Mouse (Mus musculus) heart, adult 8-10 months (tissue): Measurements from ENCODE around the gene Qars. TPM values are rescaled to one million over a fixed set of nuclear protein-coding genes. Genes with fewer than 3 reads are reported as not detected.

Experiments used
- DNase-seq: peaks from one replicate; pipeline ENCODE4 v3.0.0; 2022; ENCODE audit warnings: low spot score
- total RNA-seq, 4 experiments: library from RNA; stranded (reverse); gene quantifications; 2 replicates each; pipeline ENCODE4 v1.2.4; 2022

Gene Qars
- total RNA-seq, 4 experiments from 2014 or later, result 76.7 to 84.2 (median 80.1) TPM

- no peak for DNase-seq
Measured at GRCm38 (mm10) chr9:108530954-108531353, 23.4 kb downstream of the Qars start.

- no peak for DNase-seq
Measured at GRCm38 (mm10) chr9:108531496-108531895, 24.0 kb downstream of the Qars start.

GRCm38 (mm10) chr9:108540846-108541245 lies 33.3 kb downstream of the Qars start:
- DNase-seq, result no peak

- no peak for DNase-seq
Measured at GRCm38 (mm10) chr9:108545986-108546385, 38.5 kb downstream of the Qars start.

GRCm38 (mm10) chr9:108546875-108547274 lies 39.4 kb downstream of the Qars start:
- no peak for DNase-seq

GRCm38 (mm10) chr9:108559169-108559568 lies 51.7 kb downstream of the Qars start:
- DNase-seq, result no peak

GRCm38 (mm10) chr9:108560227-108560841 lies 52.8 kb downstream of the Qars start, which contains the start of gene Impdh2:
Impdh2 (plus strand) TSS chr9:108560286.
- peak; percentile 95 for DNase-seq

- DNase-seq, result no peak
Measured at GRCm38 (mm10) chr9:108563671-108564070, 56.2 kb downstream of the Qars start.

GRCm38 (mm10) chr9:108564131-108564530 lies 56.6 kb downstream of the Qars start:
- no peak for DNase-seq

Other genes with a start within 250 kb of the Qars start
- gene Dag1, start 243.7 kb upstream of the Qars start, total RNA-seq, result 100 to 1,000 TPM; 291 to 330 (median 302) TPM
- gene Nicn1, start 217.3 kb upstream of the Qars start, total RNA-seq, result 10 to 100 TPM; 23.0 to 32.5 (median 28.5) TPM
- 1 to 10 TPM; 3.8 to 6.5 (median 4.9) TPM for gene Amt, start 210.9 kb upstream of the Qars start, total RNA-seq
- 100 to 1,000 TPM; 196 to 229 (median 224) TPM for gene Rhoa, start 201.6 kb upstream of the Qars start, total RNA-seq
- 10 to 100 TPM; 66.6 to 85.9 (median 81.5) TPM for gene Tcta, start 201.5 kb upstream of the Qars start, total RNA-seq
- gene Gpx1, start 168.8 kb upstream of the Qars start, total RNA-seq, result 100 to 1,000 TPM in 1 of 4 experiments, 10 to 100 TPM in 3; 67.6 to 101 (median 81.7) TPM
- gene Usp4, start 159.9 kb upstream of the Qars start, total RNA-seq, result 10 to 100 TPM; 77.0 to 83.3 (median 79.8) TPM
- gene 1700102P08Rik, start 114.9 kb upstream of the Qars start, total RNA-seq, result 1 to 10 TPM in 2 of 4 experiments, under 1 TPM in 2; 0.73 to 1.5 (median 1.1) TPM
- not detected for gene Ccdc36, start 79.2 kb upstream of the Qars start, total RNA-seq
- gene BC048562, start 71.2 kb upstream of the Qars start, total RNA-seq, result not detected
- gene Ccdc71, start 47.2 kb upstream of the Qars start, total RNA-seq, result 10 to 100 TPM; 21.3 to 28.3 (median 26.7) TPM
- 1 to 10 TPM; 3.9 to 6.7 (median 5.8) TPM for gene Klhdc8b, start 46.1 kb upstream of the Qars start, total RNA-seq
- gene Lamb2, start 28.0 kb upstream of the Qars start, total RNA-seq, result 100 to 1,000 TPM; 342 to 366 (median 351) TPM
- gene Usp19, start 17.1 kb upstream of the Qars start, total RNA-seq, result 100 to 1,000 TPM in 3 of 4 experiments, 10 to 100 TPM in 1; 92.9 to 109 (median 102) TPM
- 10 to 100 TPM; 55.6 to 70.2 (median 61.7) TPM for gene Qrich1, start 9.1 kb downstream of the Qars start, total RNA-seq
- 10 to 100 TPM; 44.3 to 53.5 (median 47.9) TPM for gene Impdh2, start 52.6 kb downstream of the Qars start, total RNA-seq
- gene Ndufaf3, start 59.7 kb downstream of the Qars start, total RNA-seq, result 10 to 100 TPM; 78.5 to 86.3 (median 81.1) TPM
- gene Dalrd3, start 62.2 kb downstream of the Qars start, total RNA-seq, result 10 to 100 TPM; 16.9 to 26.8 (median 24.1) TPM
- gene Wdr6, start 71.0 kb downstream of the Qars start, total RNA-seq, result 10 to 100 TPM; 12.9 to 18.1 (median 17.0) TPM
- gene P4htm, start 90.0 kb downstream of the Qars start, total RNA-seq, result 10 to 100 TPM; 13.0 to 23.5 (median 14.6) TPM
- 10 to 100 TPM; 41.7 to 50.7 (median 49.6) TPM for gene Arih2, start 141.7 kb downstream of the Qars start, total RNA-seq
- gene Slc25a20, start 154.4 kb downstream of the Qars start, total RNA-seq, result 100 to 1,000 TPM; 189 to 257 (median 218) TPM
- 10 to 100 TPM; 80.5 to 91.0 (median 88.1) TPM for gene Prkar2a, start 181.6 kb downstream of the Qars start, total RNA-seq